Mouse (Mus musculus): Measurements from ENCODE around the gene Traf2.

Gene Traf2

DNA sequence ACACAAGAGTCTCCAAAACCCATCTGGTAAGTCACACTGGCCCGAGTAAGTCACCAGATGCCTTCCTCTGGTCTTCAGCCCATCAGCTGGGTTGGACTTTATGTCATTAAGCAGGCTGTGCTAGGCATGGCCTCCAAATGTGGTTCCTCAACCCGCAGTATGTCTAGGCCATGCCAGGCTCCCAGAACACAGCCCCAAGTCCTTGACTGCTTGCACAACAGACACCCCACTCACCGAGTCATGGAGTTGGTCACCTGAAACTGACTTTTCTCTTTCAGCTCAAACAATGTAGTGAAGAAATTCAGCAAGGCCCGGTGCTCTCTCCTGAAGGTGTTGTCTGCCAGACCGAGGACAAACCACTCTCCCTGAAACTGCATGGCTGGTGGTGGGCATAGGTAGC lies 53.8 kb downstream of the Traf2 start:
- no peak for DNase-seq

DNA sequence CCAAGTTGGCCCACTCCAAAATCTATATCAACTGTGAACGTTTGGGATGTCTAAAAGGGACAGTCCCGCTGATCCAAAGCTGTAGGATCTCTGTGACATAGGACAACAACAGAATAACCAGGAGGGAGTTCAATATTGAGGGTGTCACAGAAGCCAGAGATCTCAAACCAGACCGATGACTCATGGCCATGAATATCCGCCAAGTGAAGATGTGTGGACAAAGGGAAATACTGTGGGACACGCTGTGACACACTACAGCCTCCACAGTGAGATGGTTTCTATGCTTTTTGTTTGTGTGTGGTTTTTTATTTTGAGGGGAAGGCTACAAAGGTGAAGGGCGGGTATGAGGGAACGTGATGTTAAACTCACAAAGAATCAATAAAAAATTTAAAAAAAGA lies 58.1 kb downstream of the Traf2 start:
- no peak for DNase-seq

DNA sequence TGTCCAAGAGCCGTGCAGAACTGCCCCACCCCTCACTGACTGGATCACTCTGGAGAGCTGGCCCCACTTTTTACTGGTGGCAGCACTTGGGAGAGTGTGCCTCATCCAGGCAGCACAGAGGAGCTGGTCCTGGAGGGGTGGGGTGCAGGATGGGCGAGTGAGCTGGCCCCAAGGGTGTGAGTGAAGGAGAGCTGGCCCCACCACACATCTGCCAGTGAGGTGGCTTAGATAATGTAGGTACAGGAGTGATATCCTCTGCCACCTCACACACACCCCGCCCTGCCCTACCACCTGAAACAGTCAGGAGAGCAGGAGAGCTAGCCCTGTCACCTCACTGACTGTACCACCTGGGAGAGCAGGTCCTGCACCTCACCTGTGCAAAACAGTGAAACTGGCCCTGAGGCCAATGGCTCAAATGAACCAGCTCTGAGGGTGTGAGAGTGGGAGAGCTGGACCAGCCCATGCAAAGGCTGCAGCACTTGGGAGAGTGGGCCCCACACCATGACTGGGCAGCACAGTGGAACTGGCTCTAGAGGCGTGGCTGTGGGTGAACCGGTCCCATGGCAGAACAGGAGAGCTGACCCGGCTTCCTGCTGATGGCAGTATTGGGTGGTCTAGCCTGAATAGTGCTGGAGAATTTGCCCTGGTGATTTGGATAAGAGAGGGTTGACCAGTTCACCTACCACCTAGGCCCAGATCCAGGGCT lies 58.6 kb downstream of the Traf2 start:
- DNase-seq: no peak

DNA sequence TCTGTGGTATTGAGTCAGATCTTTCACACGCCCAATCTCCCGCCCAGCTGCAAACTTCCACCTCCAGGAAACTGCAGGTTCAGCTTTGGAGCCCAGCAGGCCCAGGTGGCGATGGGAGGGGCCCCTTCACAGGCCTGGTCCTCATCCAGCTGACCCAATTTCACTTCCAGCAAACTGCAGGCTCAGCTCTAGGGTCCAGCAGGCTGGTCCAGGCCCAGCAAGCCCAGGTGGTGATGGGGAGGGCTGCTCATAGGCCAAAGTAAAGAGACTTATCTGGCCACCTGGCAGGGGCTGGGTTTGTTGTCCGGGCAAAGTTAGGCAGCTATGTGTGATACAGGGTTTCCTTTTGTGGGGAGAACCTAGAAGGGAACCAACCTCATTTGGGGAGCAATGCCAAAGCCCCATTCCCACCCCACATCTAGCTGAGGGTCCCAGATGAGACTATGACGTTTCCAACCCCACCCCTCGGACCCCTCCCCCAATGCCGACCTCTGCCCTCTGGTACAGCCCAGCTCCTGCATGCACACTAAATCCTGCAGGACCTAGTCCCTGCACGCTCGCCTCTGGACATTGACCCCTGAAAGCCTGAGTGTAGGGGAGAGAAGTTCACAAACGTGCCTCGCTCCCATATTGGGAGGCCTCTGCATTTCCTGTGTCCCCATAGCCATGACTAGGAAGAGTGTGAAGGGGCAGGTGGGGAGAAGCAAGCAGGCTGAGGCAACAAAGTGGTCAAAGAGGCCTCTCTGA lies 61.7 kb downstream of the Traf2 start:
- no peak for DNase-seq

DNA sequence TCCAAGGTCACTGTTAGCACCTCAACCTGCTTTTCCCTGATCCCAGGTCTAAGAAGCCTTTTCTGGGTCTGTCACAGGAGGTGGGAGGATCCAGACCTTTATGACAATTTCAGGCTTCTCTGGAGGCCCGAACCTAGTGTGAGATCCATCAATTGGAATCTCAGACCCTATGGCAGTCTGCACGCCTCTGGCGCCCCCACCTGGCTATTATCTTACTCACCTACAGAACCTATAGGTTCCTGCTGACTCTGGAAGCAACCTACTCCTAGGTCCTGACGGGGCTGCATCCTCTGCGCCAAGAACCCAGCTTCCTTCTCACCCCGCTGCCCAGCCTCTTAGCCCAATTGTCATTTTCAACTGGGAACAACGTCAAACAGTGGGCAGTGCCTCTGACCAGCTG lies 63.8 kb downstream of the Traf2 start:
- peak; percentile 79 to 83 for DNase-seq

DNA sequence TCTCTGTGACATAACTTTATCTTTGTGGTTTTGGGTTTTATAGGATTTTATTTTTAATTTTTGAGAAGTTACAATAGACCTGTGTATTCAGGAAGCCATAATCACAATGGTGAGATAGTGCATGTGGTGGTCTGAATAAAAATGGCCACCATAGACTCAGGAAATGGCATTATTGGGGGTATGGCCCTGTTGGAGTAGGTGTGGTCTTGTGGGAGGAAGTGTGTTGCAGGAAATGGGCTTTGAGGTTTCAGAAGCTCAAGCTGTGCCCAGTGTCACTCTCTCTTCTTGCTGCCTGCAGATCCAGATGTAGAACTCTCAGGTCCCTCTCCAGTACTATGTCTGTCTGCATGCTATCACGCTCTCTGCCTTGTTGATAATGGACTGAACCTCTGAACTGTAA lies 66.2 kb downstream of the Traf2 start:
- DNase-seq: no peak

DNA sequence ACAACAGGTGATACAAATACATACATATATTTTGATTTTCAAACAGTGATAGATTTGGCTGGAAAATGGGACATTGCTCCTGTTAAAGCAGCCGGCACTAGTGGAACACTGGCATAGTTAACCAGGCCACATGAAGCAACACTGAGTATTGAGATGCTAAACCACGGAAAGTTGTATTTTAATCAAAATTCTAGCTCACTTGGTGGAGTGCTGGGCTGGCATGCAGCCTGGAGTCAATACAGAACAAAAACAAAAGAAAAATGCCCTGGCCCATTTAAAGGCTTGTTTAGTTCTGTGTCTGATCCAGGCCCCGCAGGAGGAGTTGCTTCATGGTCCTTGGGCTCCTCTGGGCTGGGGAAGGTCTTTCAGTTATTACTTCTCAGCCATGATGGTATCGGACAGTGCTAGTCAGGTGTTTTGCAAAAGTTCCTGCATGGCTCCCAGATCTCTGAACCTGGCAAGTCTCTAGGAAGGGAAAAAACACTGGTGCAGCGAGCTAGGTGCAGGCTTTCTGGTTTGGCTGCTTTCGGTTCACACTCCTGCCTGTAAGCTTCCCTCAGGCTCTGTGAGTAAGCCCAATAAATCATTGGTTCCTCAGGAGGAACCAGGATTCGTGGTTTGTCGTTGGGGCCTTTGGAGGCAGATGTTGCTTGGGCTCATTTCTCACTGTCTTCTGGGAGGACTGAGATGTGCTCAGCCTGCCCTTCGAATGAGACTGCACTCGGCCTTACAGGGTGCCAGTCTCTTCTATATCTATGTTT lies 67.0 kb downstream of the Traf2 start:
- DNase-seq: no peak

DNA sequence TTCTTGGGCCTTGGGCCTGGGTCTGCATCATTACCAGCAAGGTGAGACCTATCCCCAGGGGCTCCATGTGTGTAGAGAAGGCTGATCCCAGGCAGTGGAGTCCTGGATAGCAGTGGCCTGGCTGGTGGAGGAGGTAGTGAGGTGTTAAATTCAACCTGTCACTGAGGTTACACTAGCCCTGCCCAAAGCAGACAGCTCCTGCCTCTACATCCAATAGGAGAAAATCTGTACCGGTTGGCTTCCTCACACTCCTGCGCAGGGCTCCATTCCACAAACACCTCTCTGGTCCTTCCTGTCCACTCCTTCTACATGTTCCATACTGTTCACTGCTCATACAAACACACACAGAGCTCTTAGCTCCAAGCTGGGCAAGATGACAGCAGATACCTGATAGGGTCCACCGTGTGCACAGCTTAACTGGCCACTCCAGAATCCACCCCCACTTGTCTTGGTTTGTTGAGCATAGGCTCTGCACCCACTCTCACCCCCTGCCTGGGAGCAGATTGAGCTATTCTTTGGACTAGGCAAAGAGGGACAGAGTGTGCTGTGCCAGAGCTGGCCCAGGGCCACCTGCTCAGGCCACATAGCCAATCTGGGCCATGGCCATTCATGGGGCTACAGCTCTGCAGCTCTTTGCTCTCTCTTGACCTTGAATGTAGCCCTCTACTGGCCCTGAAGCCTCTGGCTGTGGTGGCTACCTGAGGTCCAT lies 68.6 kb downstream of the Traf2 start:
- DNase-seq: no peak

DNA sequence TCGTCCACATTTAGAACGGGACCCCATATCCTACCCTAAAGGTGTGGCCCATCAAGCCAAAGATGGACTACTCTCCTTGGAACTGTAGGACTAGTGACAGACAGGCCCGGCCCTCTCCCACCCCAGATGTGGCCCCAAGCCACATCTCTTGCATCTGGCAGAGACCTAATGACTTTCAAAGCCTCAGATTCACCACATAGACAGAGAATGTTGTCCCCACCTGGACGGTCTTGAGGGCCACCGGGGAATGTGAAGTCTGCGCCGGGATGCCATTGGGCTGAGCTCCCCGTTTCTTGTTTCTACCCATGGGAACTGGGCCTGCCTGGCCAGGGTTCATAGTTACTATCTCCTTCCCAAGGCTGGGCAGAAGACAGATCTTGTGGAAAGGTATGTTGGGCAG lies 69.2 kb downstream of the Traf2 start:
- no peak for DNase-seq

DNA sequence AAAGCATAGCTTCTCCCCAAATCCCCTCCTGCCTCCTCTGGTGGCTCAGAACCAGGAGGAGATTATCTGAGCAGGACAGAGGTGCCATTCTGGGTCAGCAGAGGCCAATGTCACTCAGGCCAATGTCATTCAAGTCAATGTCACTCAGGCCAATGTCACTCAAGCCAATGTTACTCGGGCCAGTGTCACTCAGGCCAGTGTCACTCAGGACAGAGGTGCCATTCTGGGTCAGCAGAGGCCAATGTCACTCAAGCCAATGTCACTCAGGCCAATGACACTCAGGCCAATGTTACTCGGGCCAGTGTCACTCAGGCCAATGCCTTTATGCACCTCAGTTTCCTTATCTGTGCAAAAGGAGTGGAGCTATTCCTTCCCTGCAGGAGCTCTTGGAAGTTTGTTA lies 74.2 kb downstream of the Traf2 start:
- no peak for DNase-seq

DNA sequence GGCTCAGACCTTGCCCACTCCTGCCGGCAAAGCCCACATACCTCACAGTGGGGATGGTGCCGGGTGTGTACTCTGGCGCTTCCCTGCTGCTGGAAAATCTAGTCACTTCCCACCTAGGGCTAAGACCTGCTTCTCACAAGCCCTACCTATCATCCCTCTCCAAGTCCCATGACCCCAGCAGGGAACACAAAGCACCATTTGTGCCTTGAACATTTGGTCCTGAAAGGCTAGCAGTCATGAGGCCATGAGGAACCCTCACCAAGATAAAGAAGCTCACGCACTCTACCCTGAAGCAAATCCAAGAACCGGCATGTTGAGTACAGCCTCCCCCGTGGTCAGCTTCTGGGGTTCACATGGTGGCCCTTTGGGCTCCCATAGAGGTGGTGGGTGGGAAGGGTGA lies 76.8 kb downstream of the Traf2 start, which contains the start of gene Ptgds:
Gene Ptgds, minus strand, starts transcription at position 78 of the 400 bp plus-strand sequence.
- DNase-seq: no peak

DNA sequence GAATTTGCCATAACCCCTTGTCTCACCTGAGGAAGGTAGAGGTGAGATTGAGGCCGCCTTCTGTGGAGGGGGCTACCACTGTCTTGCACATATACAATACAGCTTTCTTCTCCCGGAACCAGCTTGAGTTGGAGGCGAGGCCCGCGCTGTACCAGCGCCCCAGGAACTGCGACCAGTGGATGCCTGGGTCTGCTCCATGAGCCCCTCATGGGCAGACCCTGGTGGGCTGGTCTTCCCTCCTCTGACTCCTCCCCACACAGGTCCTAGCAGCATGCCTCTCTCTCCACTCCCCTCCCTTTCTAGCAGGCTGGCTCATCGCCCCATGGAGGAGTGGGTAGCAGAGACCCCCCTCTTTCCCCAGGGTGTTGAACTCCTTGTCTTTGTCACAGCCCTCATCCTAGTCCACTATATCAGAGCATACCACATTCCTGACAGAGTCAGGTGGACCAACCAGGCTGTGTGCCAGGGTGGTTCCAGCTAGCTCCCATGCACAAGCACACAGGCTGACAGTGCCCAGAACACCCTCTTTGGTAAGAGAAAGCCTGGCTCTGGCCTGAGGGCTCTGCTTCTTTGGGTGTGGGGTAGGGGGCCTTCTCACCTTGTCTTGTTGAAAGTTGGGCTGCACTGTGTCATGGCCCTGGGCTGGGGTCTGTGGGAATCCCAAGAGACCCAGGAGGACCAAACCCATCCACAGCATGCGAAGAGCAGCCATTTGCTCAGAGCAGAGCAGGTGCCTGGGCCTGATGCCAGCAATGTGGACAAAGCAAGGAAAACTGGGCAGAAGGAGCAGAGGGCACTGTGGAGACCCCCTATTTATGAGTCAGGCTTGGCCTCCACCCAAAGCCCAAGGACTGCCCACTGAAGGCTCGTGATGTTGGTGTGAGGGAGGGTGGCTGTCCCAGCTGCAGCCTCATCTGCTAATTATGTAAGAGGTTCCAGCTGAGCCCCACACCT lies 77.5 kb downstream of the Traf2 start:
- no peak for DNase-seq

All from B cell, adult 2 months (primary cell).